Mouse (Mus musculus): ENCODE data around the gene Msl3l2. TPM values are rescaled to one million over a fixed set of nuclear protein-coding genes. Genes with fewer than 3 reads are reported as not detected.

Msl3l2 gene
- polyA plus RNA-seq (2016; fragmentation: Nextera tagmentation; extraction: Ambion mirVana) = 13.0 and 13.6 TPM in 2 replicates

DNA sequence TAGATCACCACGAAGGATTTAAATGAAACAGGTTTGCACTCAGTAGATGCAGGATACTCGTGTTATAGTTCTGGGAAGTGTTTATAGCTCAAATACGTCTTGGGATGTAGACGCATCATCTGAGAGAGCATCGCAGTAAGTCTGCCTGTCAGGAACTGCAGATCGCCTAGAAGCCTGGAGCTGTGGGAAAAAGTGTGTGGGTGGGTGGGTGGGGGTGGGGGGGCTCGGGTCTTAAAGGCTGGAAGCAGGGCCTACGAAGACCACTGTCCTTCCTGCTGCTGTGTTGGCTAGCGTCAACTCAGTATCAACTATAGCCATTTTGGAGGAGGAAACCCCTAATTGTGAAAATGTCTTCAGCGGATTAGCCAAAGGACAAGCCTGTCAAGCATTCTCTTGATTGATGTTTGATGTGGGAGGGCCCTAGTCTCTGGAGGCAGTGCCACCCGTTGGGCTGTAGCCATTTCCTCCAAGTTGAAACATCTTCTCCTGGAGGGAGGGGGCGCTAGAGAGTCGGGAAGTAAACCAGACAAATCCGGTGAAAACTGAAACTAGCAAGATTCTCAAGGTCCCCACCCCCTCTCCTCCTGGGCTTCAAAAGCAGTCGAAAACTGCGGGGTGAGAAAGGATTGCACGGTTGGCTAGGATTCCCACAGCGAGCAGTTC is at the start of gene Msl3l2:
TSS of gene Msl3l2 (plus strand) at position 585 of the 663 bp plus-strand sequence.
- peak within 1 kb of the TSS; percentile 44 for H3K4me2 ChIP-seq (replicated peaks)
- H3K9ac ChIP-seq = no peak within 1 kb of the TSS
- H3K27ac ChIP-seq = no peak within 1 kb of the TSS
- H3K36me3 ChIP-seq = no peaks in the 10 kb centered on the region
- no peak within 1 kb of the TSS for H3K4me3 ChIP-seq
- H3K9me3 ChIP-seq = no peaks in the 10 kb centered on the region
- no peaks in the 10 kb centered on the region for H3K27me3 ChIP-seq (replicated peaks)
- peak; percentile 78 for ATAC-seq (ENCODE audit: low FRiP score, low read depth)
- WGBS = 28% methylated on average over 18 of the region's 18 CpGs
- peaks cover 5% of the 10 kb centered on the region; the same call in 1 of the 2 replicates for H3K4me1 ChIP-seq

GRCm38 (mm10) chr10:56058979-56059422 is 47.7 kb upstream of the Msl3l2 start:
- Histone ChIP-seq H3K27ac (no peak overlapping the region), H3K36me3 (no peaks in the 10 kb centered on the region), H3K4me1 (no peaks in the 10 kb centered on the region), H3K27me3 (replicated peaks) (no peaks in the 10 kb centered on the region), H3K9me3 (no peaks in the 10 kb centered on the region), H3K4me3 (no peak overlapping the region), H3K4me2 (replicated peaks) (no peak overlapping the region), H3K9ac (no peak overlapping the region)
- ATAC-seq (ENCODE audit: low FRiP score, low read depth) = no peak
- WGBS = 39% methylated on average over 3 of the region's 3 CpGs

GRCm38 (mm10) chr10:56061238-56061830 is 45.4 kb upstream of the Msl3l2 start:
- 83% methylated on average over 2 of the region's 2 CpGs for WGBS
- H3K9me3 ChIP-seq = no peaks in the 10 kb centered on the region
- no peaks in the 10 kb centered on the region for H3K4me1 ChIP-seq
- H3K9ac ChIP-seq = no peak overlapping the region
- no peaks in the 10 kb centered on the region for H3K36me3 ChIP-seq
- no peak for ATAC-seq (ENCODE audit: low FRiP score, low read depth)
- no peak overlapping the region for H3K4me3 ChIP-seq
- H3K27ac ChIP-seq = no peak overlapping the region
- no peak overlapping the region for H3K4me2 ChIP-seq (replicated peaks)
- no peaks in the 10 kb centered on the region for H3K27me3 ChIP-seq (replicated peaks)

DNA sequence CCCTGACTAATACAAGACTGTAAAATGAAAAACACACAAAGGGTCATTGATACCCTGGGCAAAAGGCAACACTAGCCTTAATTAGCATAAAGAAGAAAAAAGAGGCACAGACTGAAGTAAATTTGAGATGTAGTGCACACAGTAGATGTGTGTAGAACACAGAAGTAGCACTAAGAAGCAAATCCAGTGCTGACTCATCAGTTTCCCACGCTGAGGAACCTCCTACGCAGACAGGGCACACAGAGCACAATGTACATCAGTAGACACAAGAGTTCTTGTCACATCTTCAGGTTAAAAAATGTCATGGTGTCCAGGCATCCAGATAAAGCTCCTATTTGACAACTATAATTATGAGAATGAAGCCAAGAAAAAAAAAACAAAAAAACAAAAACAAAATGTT is 44.0 kb upstream of the Msl3l2 start:
- no peak overlapping the region for H3K9ac ChIP-seq
- no peaks in the 10 kb centered on the region for H3K27me3 ChIP-seq (replicated peaks)
- no peak overlapping the region for H3K4me3 ChIP-seq
- 92% methylated on average over 2 of the region's 2 CpGs for WGBS
- no peaks in the 10 kb centered on the region for H3K36me3 ChIP-seq
- no peak for ATAC-seq (ENCODE audit: low FRiP score, low read depth)
- H3K27ac ChIP-seq = no peak overlapping the region
- no peak overlapping the region for H3K4me2 ChIP-seq (replicated peaks)
- no peaks in the 10 kb centered on the region for H3K4me1 ChIP-seq
- H3K9me3 ChIP-seq = no peaks in the 10 kb centered on the region

DNA sequence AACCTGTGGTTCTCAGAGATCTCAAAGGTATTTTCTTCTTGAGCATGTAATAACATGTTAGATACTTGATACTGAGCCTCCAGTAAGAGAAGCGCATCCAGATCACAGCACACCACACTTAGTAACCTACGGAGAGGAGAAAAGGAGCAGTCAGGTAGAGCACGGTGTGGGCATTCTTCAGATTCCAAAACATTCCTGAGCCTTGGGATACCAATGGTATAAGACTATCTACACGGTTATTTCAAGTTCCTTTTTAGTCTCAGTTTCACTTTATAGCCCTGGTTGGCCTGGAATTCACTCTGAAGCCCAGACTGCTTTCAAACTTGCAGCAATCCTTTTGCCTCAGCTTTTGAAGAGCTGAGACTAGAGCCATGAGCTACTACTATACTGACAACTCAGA is 17.0 kb upstream of the Msl3l2 start:
- WGBS = 84% methylated on average over 4 of the region's 4 CpGs

DNA sequence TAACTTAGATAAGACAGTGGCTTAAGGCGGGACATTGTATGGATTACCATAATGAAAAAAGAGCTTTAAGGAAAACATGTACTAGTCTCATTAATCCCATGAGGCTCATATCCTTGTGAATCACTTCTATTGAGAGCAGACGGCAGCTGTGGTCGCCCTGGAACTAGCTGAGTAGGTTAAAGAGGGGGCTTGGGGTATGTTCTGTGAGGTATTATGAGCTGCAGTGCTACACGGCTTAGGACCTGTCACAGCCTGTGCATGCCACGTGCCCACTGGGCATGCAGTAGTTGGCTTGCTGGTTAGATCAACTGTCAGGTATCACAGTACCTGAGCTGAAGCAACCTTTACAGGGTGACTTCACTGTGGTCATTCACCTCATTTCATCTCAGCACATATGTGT is 12.1 kb upstream of the Msl3l2 start:
- H3K27ac ChIP-seq = no peak overlapping the region
- no peak overlapping the region for H3K4me2 ChIP-seq (replicated peaks)
- ATAC-seq (ENCODE audit: low FRiP score, low read depth) = peak; percentile 48; the same call in 1 of the 2 replicates
- no peak overlapping the region for H3K9ac ChIP-seq
- WGBS = 71% methylated on average over 5 of the region's 5 CpGs
- no peaks in the 10 kb centered on the region for H3K9me3 ChIP-seq
- no peaks in the 10 kb centered on the region; the same call in 1 of the 2 replicates for H3K4me1 ChIP-seq
- no peak overlapping the region for H3K4me3 ChIP-seq
- H3K36me3 ChIP-seq = no peaks in the 10 kb centered on the region
- no peaks in the 10 kb centered on the region for H3K27me3 ChIP-seq (replicated peaks)

More for the DNA sequence above, 17.0 kb upstream of the Msl3l2 start:
- Histone ChIP-seq H3K4me3 (no peak overlapping the region), H3K4me1 (no peaks in the 10 kb centered on the region; the same call in 1 of the 2 replicates), H3K9me3 (no peaks in the 10 kb centered on the region), H3K27ac (no peak overlapping the region), H3K4me2 (replicated peaks) (no peak overlapping the region), H3K27me3 (replicated peaks) (no peaks in the 10 kb centered on the region), H3K9ac (no peak overlapping the region), H3K36me3 (no peaks in the 10 kb centered on the region)
- ATAC-seq (ENCODE audit: low FRiP score, low read depth) = no peak

DNA sequence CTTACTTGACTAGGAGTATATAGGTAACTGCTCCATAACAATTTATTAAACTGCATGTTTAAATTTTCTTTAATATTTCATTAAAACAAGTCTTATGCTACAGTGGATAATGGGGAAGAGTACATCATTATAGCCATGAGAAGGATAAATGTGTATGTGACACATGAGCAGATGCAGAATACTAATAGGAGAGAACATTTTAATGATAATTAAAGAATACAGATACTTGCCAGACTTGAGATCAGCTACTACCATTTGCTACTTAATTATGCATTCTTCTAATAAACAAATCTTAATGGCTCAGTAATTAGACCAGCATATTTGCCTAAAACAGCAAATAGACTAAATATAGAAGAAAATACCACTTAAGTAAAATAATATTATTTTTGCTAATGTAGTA is 10.0 kb upstream of the Msl3l2 start:
- Histone ChIP-seq H3K4me2 (replicated peaks) (no peak overlapping the region), H3K36me3 (no peaks in the 10 kb centered on the region), H3K9ac (no peak overlapping the region), H3K4me3 (no peak overlapping the region), H3K27me3 (replicated peaks) (no peaks in the 10 kb centered on the region), H3K27ac (no peak overlapping the region), H3K4me1 (no peaks in the 10 kb centered on the region; the same call in 1 of the 2 replicates), H3K9me3 (no peaks in the 10 kb centered on the region)
- no peak for ATAC-seq (ENCODE audit: low FRiP score, low read depth)

GRCm38 (mm10) chr10:56099126-56099525 is 7.6 kb upstream of the Msl3l2 start:
- H3K9ac ChIP-seq = no peak overlapping the region
- H3K9me3 ChIP-seq = no peaks in the 10 kb centered on the region
- no peak overlapping the region for H3K4me3 ChIP-seq
- H3K4me2 ChIP-seq (replicated peaks) = no peak overlapping the region
- 87% methylated on average over 3 of the region's 3 CpGs for WGBS
- ATAC-seq (ENCODE audit: low FRiP score, low read depth) = no peak
- H3K36me3 ChIP-seq = no peaks in the 10 kb centered on the region
- H3K27ac ChIP-seq = no peak overlapping the region
- no peaks in the 10 kb centered on the region; the same call in 1 of the 2 replicates for H3K4me1 ChIP-seq
- no peaks in the 10 kb centered on the region for H3K27me3 ChIP-seq (replicated peaks)

- Histone ChIP-seq H3K9ac (no peak overlapping the region), H3K27me3 (replicated peaks) (no peaks in the 10 kb centered on the region), H3K4me1 (no peaks in the 10 kb centered on the region), H3K27ac (no peak overlapping the region), H3K4me3 (no peak overlapping the region), H3K4me2 (replicated peaks) (no peak overlapping the region), H3K36me3 (no peaks in the 10 kb centered on the region), H3K9me3 (no peaks in the 10 kb centered on the region)
- WGBS = 91% methylated on average over 3 of the region's 3 CpGs
- no peak for ATAC-seq (ENCODE audit: low FRiP score, low read depth)
Measured at GRCm38 (mm10) chr10:56099641-56100310, 6.9 kb upstream of the Msl3l2 start.

- H3K4me1 ChIP-seq = peaks cover 5% of the 10 kb centered on the region; the same call in 1 of the 2 replicates
- ATAC-seq (ENCODE audit: low FRiP score, low read depth) = peak; percentile 57
- no peaks in the 10 kb centered on the region for H3K27me3 ChIP-seq (replicated peaks)
- H3K27ac ChIP-seq = no peak overlapping the region
- peak overlapping the region; percentile 44 for H3K4me2 ChIP-seq (replicated peaks)
- no peaks in the 10 kb centered on the region for H3K36me3 ChIP-seq
- WGBS = 40% methylated on average over 1 of the region's 1 CpGs
- H3K4me3 ChIP-seq = no peak overlapping the region
- no peak overlapping the region for H3K9ac ChIP-seq
- H3K9me3 ChIP-seq = no peaks in the 10 kb centered on the region
Measured at GRCm38 (mm10) chr10:56106996-56107334, 248 bp downstream of the Msl3l2 start.

GRCm38 (mm10) chr10:56114951-56115635 is 8.4 kb downstream of the Msl3l2 start:
- under 1% methylated on average over 50 of the region's 50 CpGs for WGBS
- H3K4me1 ChIP-seq = peaks cover 9% of the 10 kb centered on the region
- no peaks in the 10 kb centered on the region for H3K36me3 ChIP-seq

GRCm38 (mm10) chr10:56115636-56116180 is 9.0 kb downstream of the Msl3l2 start:
- Histone ChIP-seq H3K27me3 (replicated peaks) (no peaks in the 10 kb centered on the region), H3K4me2 (replicated peaks) (peak overlapping the region; percentile 94), H3K9ac (peak overlapping the region; percentile 80), H3K27ac (peak overlapping the region; percentile 66), H3K9me3 (no peaks in the 10 kb centered on the region), H3K4me3 (peak overlapping the region; percentile 60), H3K36me3 (no peaks in the 10 kb centered on the region), H3K4me1 (peaks cover 9% of the 10 kb centered on the region)
- ATAC-seq (ENCODE audit: low FRiP score, low read depth) = peak; percentile 79
- 10% methylated on average over 26 of the region's 27 CpGs for WGBS

More at GRCm38 (mm10) chr10:56114951-56115635, 8.4 kb downstream of the Msl3l2 start:
- Histone ChIP-seq H3K4me2 (replicated peaks) (peak overlapping the region; percentile 94), H3K9me3 (no peaks in the 10 kb centered on the region), H3K27ac (peak overlapping the region; percentile 66), H3K27me3 (replicated peaks) (no peaks in the 10 kb centered on the region), H3K9ac (peak overlapping the region; percentile 80), H3K4me3 (peak overlapping the region; percentile 60)
- ATAC-seq (ENCODE audit: low FRiP score, low read depth) = peak; percentile 93
